Mouse (Mus musculus) layer of hippocampus, adult 8-10 months (tissue): ENCODE measurements at regions not wholly inside any gene's neighbourhood (a gene's known extent, or its start where the extent isn't known, plus 50 kb on each side); places are given as distances from the start of the nearest gene placed in this dataset.

Source experiments
- DNase-seq, 2 experiments: peaks; one replicate each; pipeline ENCODE4 v3.0.0; 2022; ENCODE audit warnings: low spot score in 2 of 2

GRCm38 (mm10) chr8:10906353-10906752, 101.9 kb downstream of the Irs2 start:
- DNase-seq, result no peak

- DNase-seq, result no peak
Observed at GRCm38 (mm10) chr8:10905761-10906160, 102.5 kb downstream of the Irs2 start.

GRCm38 (mm10) chr8:10903957-10904356, 104.3 kb downstream of the Irs2 start:
- peak in 1 of 2 experiments; percentile 34 for DNase-seq

- no peak for DNase-seq
Observed at GRCm38 (mm10) chr8:10901954-10902353, 106.3 kb downstream of the Irs2 start.

- DNase-seq, result no peak
Observed at GRCm38 (mm10) chr8:10901014-10901413, 107.2 kb downstream of the Irs2 start.

GRCm38 (mm10) chr8:10899581-10900155, 108.6 kb downstream of the Irs2 start:
- DNase-seq, result peak in 1 of 2 experiments; percentile 19

GRCm38 (mm10) chr8:10898562-10899527, 109.4 kb downstream of the Irs2 start:
- DNase-seq, result peak; percentile 35 to 59

- no peak for DNase-seq
Observed at GRCm38 (mm10) chr8:10897573-10897972, 110.7 kb downstream of the Irs2 start.

- DNase-seq, result no peak
Observed at GRCm38 (mm10) chr8:10895178-10895577, 113.1 kb downstream of the Irs2 start.

- DNase-seq, result no peak
Observed at GRCm38 (mm10) chr8:10894306-10894705, 114.0 kb downstream of the Irs2 start.

- no peak for DNase-seq
Observed at GRCm38 (mm10) chr8:10893709-10894108, 114.5 kb downstream of the Irs2 start.

GRCm38 (mm10) chr8:10891906-10892305, 116.4 kb downstream of the Irs2 start:
- DNase-seq, result no peak

- DNase-seq, result no peak
Observed at GRCm38 (mm10) chr8:10891440-10891839, 116.8 kb downstream of the Irs2 start.

GRCm38 (mm10) chr8:10885452-10885851, 122.8 kb downstream of the Irs2 start:
- no peak for DNase-seq

- DNase-seq, result no peak
Observed at GRCm38 (mm10) chr8:10883418-10883817, 124.8 kb downstream of the Irs2 start.

GRCm38 (mm10) chr8:10882381-10882780, 125.9 kb downstream of the Irs2 start:
- DNase-seq, result no peak

- no peak for DNase-seq
Observed at GRCm38 (mm10) chr8:10879883-10880282, 128.4 kb downstream of the Irs2 start.

GRCm38 (mm10) chr8:10879049-10879847, 129.0 kb downstream of the Irs2 start:
- DNase-seq, result no peak

- DNase-seq, result no peak
Observed at GRCm38 (mm10) chr8:10878371-10878770, 129.9 kb downstream of the Irs2 start.

- no peak for DNase-seq
Observed at GRCm38 (mm10) chr8:10875170-10875569, 133.1 kb downstream of the Irs2 start.

- DNase-seq, result no peak
Observed at GRCm38 (mm10) chr8:10871451-10871850, 136.8 kb downstream of the Irs2 start.
